17 mouse cellular contexts compared by ENCODE assay signal in genomic region chr12:7192591-7192990, GRCm38 (mm10).
"Had no signal": no experiment of that assay in that cellular context is flagged by ENCODE, and none has a peak within 500 bp of the region (broad histone marks: within the 10 kb centered on the region; RNA-seq: fewer than 3 reads in every experiment).

No protein-coding gene starts in this region.

- H3K27ac ChIP-seq: midbrain, embryonic 10.5 days; midbrain, embryonic 12.5 days; neural tube, embryonic 13.5 days; neural tube, embryonic 15.5 days; stomach, embryonic 15.5 days; stomach, postnatal 0 days had no signal

- H3K4me3 ChIP-seq: midbrain, embryonic 10.5 days; midbrain, embryonic 12.5 days; myocyte; neural tube, embryonic 13.5 days; neural tube, embryonic 15.5 days; stomach, embryonic 15.5 days had no signal

- H3K9ac ChIP-seq: lung, embryonic 14.5 days; midbrain, embryonic 12.5 days; neural tube, embryonic 13.5 days; neural tube, embryonic 15.5 days; stomach, embryonic 15.5 days had no signal

- DNase-seq: lung, adult 18-20 months; lung, embryonic 14.5 days; lung, postnatal 4 days; midbrain, embryonic 14.5 days; retina, postnatal 1 day; right cerebral cortex, postnatal 25 days; thymus, adult 2 months; thymus, postnatal 25 days; thymus, postnatal 4 days had no signal

- H3K4me2 ChIP-seq: lung, embryonic 14.5 days; midbrain, embryonic 12.5 days; neural tube, embryonic 13.5 days; neural tube, embryonic 15.5 days; stomach, embryonic 15.5 days had no signal

- ATAC-seq: midbrain, embryonic 16.5 days had no signal

- H3K36me3 ChIP-seq: midbrain, embryonic 10.5 days; midbrain, embryonic 12.5 days; neural tube, embryonic 13.5 days; neural tube, embryonic 15.5 days; stomach, embryonic 15.5 days had no signal

- H3K4me1 ChIP-seq: midbrain, embryonic 10.5 days; midbrain, embryonic 12.5 days; neural tube, embryonic 15.5 days; stomach, embryonic 15.5 days had no signal

- H3K9me3 ChIP-seq: midbrain, embryonic 10.5 days; midbrain, embryonic 12.5 days; neural tube, embryonic 13.5 days; neural tube, embryonic 15.5 days; stomach, embryonic 15.5 days had no signal

- H3K27me3 ChIP-seq: midbrain, embryonic 12.5 days; neural tube, embryonic 13.5 days; neural tube, embryonic 15.5 days; stomach, embryonic 15.5 days had no signal
